Mouse (Mus musculus) heart, embryonic 11.5 days (tissue): Measurements from ENCODE around the gene Bckdha. TPM values are rescaled to one million over a fixed set of nuclear protein-coding genes. Genes with fewer than 3 reads are reported as not detected.
A peak's percentile ranks its signal among the peaks of the same experiment; 100 is the strongest.

ENCODE experiments used
- ATAC-seq: fragments of 200-750 bp; cut with Nextera tagmentation; replicated peaks from 2 replicates; pipeline ENCODE4 v1.8.0; 2017; ENCODE audit warnings: moderate library complexity; ENCODE audit not compliant: insufficient number of reproducible peaks, low FRiP score, low TSS enrichment
- H3K27ac ChIP-seq: fragments of 300-500 bp; sonication (generic); 2 replicates; pipeline ENCODE4 v1.5.1; 2014; ENCODE audit warnings: mild to moderate bottlenecking, low read depth, low read length
- H3K27me3 ChIP-seq: fragments of 300-500 bp; sonication (generic); 2 replicates; pipeline ENCODE4 v1.6.1; 2014; ENCODE audit warnings: mild to moderate bottlenecking, low read length, mixed read lengths; ENCODE audit not compliant: control insufficient read depth, insufficient read depth
- H3K36me3 ChIP-seq: fragments of 300-500 bp; sonication (generic); 2 replicates; pipeline ENCODE4 v1.6.1; 2014; ENCODE audit warnings: mild to moderate bottlenecking, low read length, moderate library complexity, mixed read lengths; ENCODE audit not compliant: control insufficient read depth, insufficient read depth
- H3K4me1 ChIP-seq: fragments of 300-500 bp; sonication (generic); 2 replicates; pipeline ENCODE4 v1.6.1; 2014; ENCODE audit warnings: low read length; ENCODE audit not compliant: control insufficient read depth, insufficient read depth
- H3K4me2 ChIP-seq: fragments of 300-500 bp; sonication (generic); 2 replicates; pipeline ENCODE4 v1.6.1; 2014; ENCODE audit warnings: mild to moderate bottlenecking, moderate library complexity
- H3K4me3 ChIP-seq: fragments of 300-500 bp; sonication (generic); 2 replicates; pipeline ENCODE4 v1.5.1; 2014; ENCODE audit warnings: low read depth, low read length
- H3K9ac ChIP-seq: fragments of 300-500 bp; sonication (generic); 2 replicates; pipeline ENCODE4 v1.6.1; 2014; ENCODE audit warnings: mild to moderate bottlenecking, low read depth, low read length, moderate library complexity
- H3K9me3 ChIP-seq: fragments of 300-500 bp; sonication (generic); replicated peaks from 2 replicates; pipeline ENCODE4 v1.6.1; 2016; ENCODE audit warnings: low read length; ENCODE audit not compliant: control insufficient read depth
- WGBS: fragments of 180-500 bp; shearing (Covaris S2); extraction: QIAGEN DNeasy Blood & Tissue Kit; methylation state at CpG from one replicate; pipeline ENCODE4 v1.1.7; 2014; ENCODE audit not compliant: insufficient replicate concordance; 5-methylcytosine and 5-hydroxymethylcytosine counted together
- polyA plus RNA-seq: library from polyadenylated mRNA; unstranded; fragments of >200 nt; fragmentation: Nextera tagmentation; extraction: Ambion mirVana; gene quantifications from 2 replicates; pipeline ENCODE4 v1.2.1, GENCODE M21; 2014

Gene Bckdha
- polyA plus RNA-seq, 1 experiment from 2014 or later = 41.4 TPM

DNA sequence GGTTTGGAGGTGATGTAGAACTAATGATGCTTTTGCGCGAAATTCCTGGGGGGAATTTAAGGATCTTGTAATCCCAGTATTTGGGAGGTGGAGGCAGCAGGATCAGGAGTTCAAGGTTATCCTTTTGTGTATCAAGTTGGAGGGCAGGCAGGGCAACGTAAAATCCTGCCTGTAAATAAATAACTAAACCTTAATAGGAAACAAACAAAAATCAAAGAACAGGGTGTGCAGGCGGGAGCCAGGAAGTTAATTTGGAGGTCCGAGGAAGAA lies 39.1 kb downstream of the Bckdha start:
- Histone ChIP-seq H3K4me1 (peaks cover 9% of the 10 kb centered on the region), H3K9ac (peak overlapping the region; percentile 85), H3K27me3 (no peaks in the 10 kb centered on the region), H3K27ac (no peak overlapping the region), H3K9me3 (no peaks in the 10 kb centered on the region), H3K4me3 (peak overlapping the region; percentile 80), H3K36me3 (no peaks in the 10 kb centered on the region), H3K4me2 (peak overlapping the region; percentile 73)
- no peak for ATAC-seq
- WGBS = 14% methylated on average over 5 of the region's 5 CpGs

DNA sequence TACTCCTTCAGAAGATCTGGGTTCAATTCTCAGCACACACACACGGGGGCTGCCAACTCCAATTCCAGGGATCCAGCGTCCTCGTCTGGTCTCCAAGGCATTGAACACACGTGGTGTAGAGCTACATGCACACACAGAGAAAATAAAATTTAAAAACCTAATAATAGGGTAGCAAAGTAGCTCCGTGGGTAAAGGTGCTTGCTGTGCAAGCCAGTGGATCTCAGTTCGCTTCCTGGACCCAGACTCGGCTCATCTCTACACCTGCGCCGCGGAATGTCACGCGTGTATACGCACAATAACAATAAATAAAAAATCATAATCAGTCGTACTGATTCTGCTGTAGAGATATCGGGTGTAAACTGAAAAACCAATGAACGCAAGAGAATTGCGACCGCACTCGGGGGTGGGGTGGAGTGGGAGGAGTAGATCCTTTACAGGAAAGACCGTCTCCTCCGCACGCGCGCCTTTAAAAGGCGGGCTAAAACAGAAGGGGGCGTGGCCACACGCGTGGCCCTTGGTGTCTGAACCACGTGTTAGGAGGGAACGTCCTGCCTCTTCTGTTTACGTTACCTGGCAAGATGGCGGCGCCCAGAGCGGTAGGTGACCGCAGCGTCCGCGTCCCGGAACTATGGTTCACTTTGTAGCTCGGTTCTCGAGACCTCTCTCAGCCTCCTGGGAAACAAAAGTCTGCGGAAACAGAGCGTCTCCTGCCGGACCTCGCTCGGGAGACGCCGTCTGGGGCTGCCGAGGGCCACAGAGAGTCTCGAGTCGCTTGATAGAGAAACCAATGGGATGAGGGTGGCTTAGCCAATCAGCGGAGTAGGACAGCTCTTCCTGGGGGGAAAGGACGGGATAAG lies 39.7 kb downstream of the Bckdha start, which contains the start of gene Dmac2:
Gene Dmac2 (plus strand): TSS at position 550 of the 857 bp plus-strand sequence.
- Histone ChIP-seq H3K27me3 (no peaks in the 10 kb centered on the region), H3K27ac (no peak within 1 kb of the TSS), H3K9me3 (no peaks in the 10 kb centered on the region), H3K9ac (peak within 1 kb of the TSS; percentile 85), H3K36me3 (no peaks in the 10 kb centered on the region), H3K4me2 (peak within 1 kb of the TSS; percentile 73), H3K4me3 (peak within 1 kb of the TSS; percentile 80), H3K4me1 (peaks cover 5% of the 10 kb centered on the region; the same call in 1 of the 2 replicates)
- ATAC-seq = peak; percentile 87
- WGBS = 2% methylated on average over 53 of the region's 53 CpGs

DNA sequence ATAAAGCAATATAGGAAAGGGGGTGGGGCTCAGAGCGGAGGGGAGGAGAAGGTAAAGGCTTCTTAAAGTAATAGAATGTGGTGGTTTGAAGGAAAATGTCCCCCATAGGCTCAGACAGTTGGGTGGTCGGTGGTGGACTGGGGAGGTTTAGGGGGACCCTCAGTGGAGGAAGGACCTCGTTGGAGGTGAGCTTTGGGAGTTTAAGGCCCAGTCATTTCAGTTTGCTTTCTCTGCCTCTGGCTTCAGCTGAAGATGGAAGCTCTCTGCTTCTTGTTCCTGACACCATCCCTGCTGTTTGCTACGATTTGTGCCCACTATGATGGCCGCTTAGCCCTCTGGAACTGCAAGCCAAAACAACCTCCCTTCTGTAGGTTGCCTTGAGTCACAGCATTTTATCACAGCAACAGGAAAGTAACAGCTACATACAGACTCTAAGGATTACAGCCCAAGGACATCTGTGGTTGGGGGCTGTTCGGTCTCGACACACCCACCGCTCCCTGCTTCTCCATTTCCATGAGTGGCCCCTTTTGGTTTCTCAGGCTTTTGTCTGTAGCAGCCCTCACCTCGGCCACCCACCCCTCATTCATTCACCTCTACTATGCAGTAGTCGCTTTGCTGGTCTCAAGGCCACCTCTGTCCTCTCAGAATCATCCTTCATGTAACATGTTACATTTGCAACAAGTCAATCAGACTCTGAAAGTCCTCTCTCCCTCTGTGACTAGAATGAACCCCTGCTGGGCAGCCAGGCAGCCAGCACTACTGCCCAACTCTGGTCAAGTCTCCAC lies 41.2 kb downstream of the Bckdha start:
- no peaks in the 10 kb centered on the region for H3K9me3 ChIP-seq
- H3K27me3 ChIP-seq = no peaks in the 10 kb centered on the region
- H3K4me1 ChIP-seq = peaks cover 5% of the 10 kb centered on the region; the same call in 1 of the 2 replicates
- no peak overlapping the region for H3K4me2 ChIP-seq
- no peak overlapping the region for H3K9ac ChIP-seq
- no peak for ATAC-seq
- H3K27ac ChIP-seq = no peak overlapping the region
- no peak overlapping the region for H3K4me3 ChIP-seq
- 77% methylated on average over 10 of the region's 10 CpGs for WGBS
- no peaks in the 10 kb centered on the region for H3K36me3 ChIP-seq

DNA sequence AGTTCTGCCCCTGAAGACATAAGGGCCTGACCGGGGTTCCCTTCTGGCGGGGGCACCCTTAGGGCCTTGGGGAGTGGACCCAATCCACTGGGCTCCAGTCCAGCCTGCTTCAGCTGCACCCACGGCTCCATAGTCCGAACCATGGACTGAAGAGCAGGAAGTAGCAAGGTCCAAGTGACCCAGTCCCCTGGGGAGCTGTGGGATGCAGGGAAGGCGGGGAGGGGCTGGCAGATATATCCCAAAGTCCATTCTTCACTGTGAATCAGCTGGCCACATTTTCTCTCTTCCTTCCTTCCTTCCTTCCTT lies 43.1 kb downstream of the Bckdha start, which contains the start of gene Erich4:
Gene Erich4 (minus strand): TSS at position 187 of the 306 bp plus-strand sequence.
- Histone ChIP-seq H3K9me3 (no peaks in the 10 kb centered on the region), H3K4me2 (no peak within 1 kb of the TSS), H3K4me1 (peaks cover 5% of the 10 kb centered on the region; the same call in 1 of the 2 replicates), H3K9ac (no peak within 1 kb of the TSS), H3K36me3 (no peaks in the 10 kb centered on the region), H3K27me3 (no peaks in the 10 kb centered on the region), H3K4me3 (no peak within 1 kb of the TSS), H3K27ac (no peak within 1 kb of the TSS)
- no peak for ATAC-seq
- WGBS = 74% methylated on average over 5 of the region's 5 CpGs

DNA sequence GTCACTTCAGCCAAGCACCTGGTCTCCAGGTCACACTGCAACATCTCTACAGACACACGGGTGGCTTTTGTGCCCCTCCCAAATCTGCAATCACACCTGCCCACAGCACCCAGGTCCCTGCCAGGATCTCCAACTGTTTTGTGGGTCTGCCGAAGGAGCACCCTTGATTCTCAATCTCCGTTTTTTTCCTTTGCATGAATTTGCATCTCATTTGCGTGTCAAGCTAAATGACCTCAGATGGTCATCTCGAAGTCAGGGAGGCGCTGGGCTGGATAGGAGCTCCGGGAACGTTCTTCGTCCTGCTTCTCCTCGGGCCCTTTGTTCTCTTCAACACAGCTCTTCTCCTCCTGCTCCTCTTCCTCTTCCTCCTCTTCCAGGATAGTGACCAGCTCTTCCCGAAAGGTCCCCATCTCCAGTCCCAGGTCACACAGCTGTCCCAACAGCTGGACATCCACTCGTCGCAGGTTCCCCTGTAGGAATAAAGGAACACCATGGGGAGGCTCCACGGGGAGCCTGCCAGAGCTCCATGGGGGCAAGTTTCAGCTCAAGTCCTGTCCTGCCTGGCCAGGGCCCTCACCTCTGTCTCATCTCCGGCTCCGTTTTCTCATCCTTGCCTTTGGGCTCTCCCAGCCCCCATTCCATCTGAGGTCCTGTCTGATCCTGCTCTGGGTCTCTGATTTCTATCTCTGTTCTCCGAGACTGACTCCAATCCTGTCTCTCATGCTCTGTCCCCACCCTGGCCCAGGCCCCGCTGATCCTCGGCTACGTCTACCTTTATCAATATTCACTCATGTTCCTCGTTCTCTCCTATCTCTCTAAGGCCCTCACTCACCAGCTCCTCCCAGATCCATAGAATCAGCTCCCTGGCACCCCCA lies 43.7 kb downstream of the Bckdha start:
- Histone ChIP-seq H3K9me3 (no peaks in the 10 kb centered on the region), H3K9ac (no peak overlapping the region), H3K36me3 (no peaks in the 10 kb centered on the region), H3K4me3 (no peak overlapping the region), H3K27me3 (no peaks in the 10 kb centered on the region), H3K27ac (no peak overlapping the region), H3K4me2 (no peak overlapping the region), H3K4me1 (peaks cover 4% of the 10 kb centered on the region; the same call in 1 of the 2 replicates)
- ATAC-seq = no peak
- WGBS = 62% methylated on average over 21 of the region's 21 CpGs

DNA sequence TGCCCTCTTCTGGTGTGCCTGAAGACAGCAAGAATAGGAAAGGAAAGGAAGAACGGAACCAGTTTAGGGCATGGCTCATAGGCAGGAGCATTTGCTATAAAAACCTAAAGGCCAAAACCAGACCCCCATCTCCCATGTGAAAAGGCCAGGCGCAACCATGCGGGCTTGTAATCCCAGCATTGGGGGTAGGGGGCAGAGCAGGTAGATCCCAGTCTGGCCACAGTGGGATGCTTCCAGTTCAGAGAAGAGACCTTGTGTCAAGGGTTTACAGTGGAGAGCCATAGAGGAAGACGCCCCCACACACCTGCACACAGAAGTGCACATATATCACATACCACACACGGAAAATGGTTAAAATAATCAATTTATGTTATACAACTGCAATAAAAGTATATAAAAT lies 44.7 kb downstream of the Bckdha start:
- H3K27me3 ChIP-seq = no peaks in the 10 kb centered on the region
- H3K4me2 ChIP-seq = no peak overlapping the region
- no peak overlapping the region for H3K9ac ChIP-seq
- no peak overlapping the region for H3K27ac ChIP-seq
- no peaks in the 10 kb centered on the region for H3K36me3 ChIP-seq
- no peak overlapping the region for H3K4me3 ChIP-seq
- ATAC-seq = no peak
- no peaks in the 10 kb centered on the region for H3K9me3 ChIP-seq
- WGBS = 85% methylated on average over 5 of the region's 5 CpGs
- H3K4me1 ChIP-seq = no peaks in the 10 kb centered on the region

DNA sequence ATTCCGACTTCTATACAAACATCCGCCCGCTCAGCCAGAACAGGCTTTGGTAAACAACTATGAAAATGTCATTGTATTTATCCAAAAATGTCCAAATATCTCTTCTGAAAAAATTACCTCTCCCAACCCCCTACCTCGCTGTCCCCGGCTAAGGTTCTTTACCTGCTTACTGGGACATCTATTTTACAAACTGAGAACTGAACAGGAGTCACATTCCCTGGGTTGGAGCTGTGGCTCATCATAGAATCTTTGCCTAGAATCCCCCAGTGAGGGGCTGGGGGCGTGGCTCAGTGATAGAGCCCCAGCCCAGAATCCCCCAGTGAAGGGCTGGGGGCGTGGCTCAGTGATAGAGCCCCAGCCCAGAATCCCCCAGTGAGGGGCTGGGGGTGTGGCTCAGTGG lies 47.3 kb downstream of the Bckdha start:
- no peak overlapping the region for H3K4me3 ChIP-seq
- no peak overlapping the region for H3K27ac ChIP-seq
- H3K27me3 ChIP-seq = no peaks in the 10 kb centered on the region
- no peaks in the 10 kb centered on the region for H3K4me1 ChIP-seq
- no peaks in the 10 kb centered on the region for H3K36me3 ChIP-seq
- no peak overlapping the region for H3K9ac ChIP-seq
- 43% methylated on average over 7 of the region's 7 CpGs for WGBS
- H3K9me3 ChIP-seq = no peaks in the 10 kb centered on the region
- ATAC-seq = no peak
- no peak overlapping the region for H3K4me2 ChIP-seq

DNA sequence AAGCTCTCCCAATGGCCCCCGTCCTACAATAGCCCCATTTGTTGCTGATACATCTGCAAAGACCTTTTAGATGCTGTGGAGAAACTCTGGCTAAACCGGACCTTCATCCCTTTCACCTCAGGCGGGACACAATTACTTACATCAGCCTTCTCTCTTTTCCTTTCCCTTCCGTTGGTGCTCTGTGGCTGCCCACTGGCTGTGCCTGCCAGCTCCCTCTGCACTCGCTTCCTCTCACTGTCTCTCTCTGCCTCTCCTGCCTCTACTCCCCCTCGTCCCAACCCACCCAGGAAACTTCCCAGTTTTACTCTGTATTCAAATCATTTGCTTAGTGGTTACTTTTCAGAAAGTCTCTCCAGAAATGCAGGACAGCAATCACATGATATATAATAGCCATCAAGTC lies 48.7 kb downstream of the Bckdha start:
- H3K4me3 ChIP-seq = no peak overlapping the region
- no peak overlapping the region for H3K4me2 ChIP-seq
- ATAC-seq = no peak
- H3K4me1 ChIP-seq = no peaks in the 10 kb centered on the region
- no peaks in the 10 kb centered on the region for H3K27me3 ChIP-seq
- no peak overlapping the region for H3K9ac ChIP-seq
- no peak overlapping the region for H3K27ac ChIP-seq
- no peaks in the 10 kb centered on the region for H3K9me3 ChIP-seq
- WGBS = 32% methylated on average over 6 of the region's 6 CpGs
- no peaks in the 10 kb centered on the region for H3K36me3 ChIP-seq
